Mouse (Mus musculus): ENCODE data around the gene F11r.

- no peak for TF ChIP-seq POLR2A (IDR thresholded peaks at IDR 0.05; ENCODE audit: borderline replicate concordance, extremely low read depth, low read depth, low read length)
- TF ChIP-seq CTCF (IDR thresholded peaks at IDR 0.05; ENCODE audit: insufficient read depth, low read length), result no peak
These were observed 807 bp downstream of the F11r start for GRCm38 (mm10) chr1:171438014-171438670.
